Mouse (Mus musculus) liver, adult 2 months (tissue): ENCODE results near the gene Pcp4l1. TPM values are rescaled to one million over a fixed set of nuclear protein-coding genes. Genes with fewer than 3 reads are reported as not detected.
A peak's percentile ranks its signal among the peaks of the same experiment; 100 is the strongest.

ENCODE experiments used
- DNase-seq: peaks from one replicate; pipeline ENCODE4 v3.0.0-alpha.2; 2011; ENCODE audit warnings: low read depth, low spot score; ENCODE audit errors: extremely low read depth
- H3K27ac ChIP-seq: fragments of 200-500 bp; replicated peaks from 2 replicates; pipeline ENCODE4 v1.5.1; 2012; ENCODE audit warnings: low read depth, mild to moderate bottlenecking, control low read depth, inconsistent platforms, low read length; ENCODE audit not compliant: insufficient read depth
- H3K27me3 ChIP-seq: fragments of 200-500 bp; 2 replicates; pipeline ENCODE4 v1.6.1; 2012; ENCODE audit warnings: mild to moderate bottlenecking, moderate library complexity, low read length, inconsistent platforms; ENCODE audit not compliant: control insufficient read depth, insufficient read depth
- H3K36me3 ChIP-seq: fragments of 200-500 bp; 2 replicates; pipeline ENCODE4 v1.6.1; 2012; ENCODE audit warnings: low read length, inconsistent platforms; ENCODE audit not compliant: control insufficient read depth, insufficient read depth
- H3K4me1 ChIP-seq: fragments of 200-500 bp; 2 replicates; pipeline ENCODE4 v1.6.1; 2011; ENCODE audit warnings: low read length; ENCODE audit not compliant: control insufficient read depth, insufficient read depth
- H3K4me3 ChIP-seq: fragments of 200-500 bp; 2 replicates; pipeline ENCODE4 v1.5.1; 2011; ENCODE audit warnings: low read depth, mild to moderate bottlenecking, control low read depth, low read length, moderate library complexity; ENCODE audit not compliant: insufficient read depth
- H3K79me2 ChIP-seq: fragments of 200-500 bp; 2 replicates; pipeline ENCODE4 v1.6.1; 2012; ENCODE audit warnings: inconsistent platforms, mild to moderate bottlenecking, low read length, moderate library complexity; ENCODE audit not compliant: control insufficient read depth, insufficient read depth
- H3K9ac ChIP-seq: fragments of 200-500 bp; 2 replicates; pipeline ENCODE4 v1.6.1; 2012; ENCODE audit warnings: low read depth, mild to moderate bottlenecking, control low read depth, inconsistent platforms, low read length
- CTCF ChIP-seq: fragments of 200-500 bp; IDR thresholded peaks from 2 replicates; pipeline ENCODE4 v1.5.1; 2011; ENCODE audit warnings: low read depth, low read length, control low read depth
- POLR2A ChIP-seq: fragments of 200-500 bp; IDR thresholded peaks from 2 replicates; pipeline ENCODE4 v1.6.1; 2011; ENCODE audit warnings: low read length, control low read depth; ENCODE audit not compliant: insufficient read depth; ENCODE audit errors: extremely low read depth
- WGBS: fragments of 180-500 bp; shearing (Covaris S2); methylation state at CpG from one replicate; pipeline ENCODE4 v1.1.7; 2018; 5-methylcytosine and 5-hydroxymethylcytosine counted together
- polyA plus RNA-seq: library from polyadenylated mRNA; depleted of rRNA; stranded (reverse); fragments of >200 nt; gene quantifications from 2 replicates; pipeline ENCODE4 v1.2.3, GENCODE M21; 2012
- total RNA-seq: library from RNA; depleted of rRNA; stranded (reverse); fragments of >200 nt; gene quantifications from 2 replicates; pipeline ENCODE4 v1.2.3, GENCODE M21; 2014

Pcp4l1 gene
- total and polyA plus RNA-seq, 2 experiments = 10.0 to 10.5 TPM

- no peaks in the 10 kb centered on the region for H3K27me3 ChIP-seq
- peak; percentile 98 for DNase-seq
- H3K27ac ChIP-seq = peak overlapping the region; percentile 83
- 26% methylated on average over 12 of the region's 12 CpGs for WGBS
- no peaks in the 10 kb centered on the region for H3K36me3 ChIP-seq
- TF ChIP-seq CTCF (no peak), POLR2A (no peak)
- H3K4me3 ChIP-seq = no peak overlapping the region
- H3K4me1 ChIP-seq = peaks cover 15% of the 10 kb centered on the region
- no peaks in the 10 kb centered on the region for H3K79me2 ChIP-seq
- H3K9ac ChIP-seq = peak overlapping the region; percentile 27
Observed at GRCm38 (mm10) chr1:171168906-171169305, 27.2 kb downstream of the Pcp4l1 start.

GRCm38 (mm10) chr1:171165629-171166345, 30.3 kb downstream of the Pcp4l1 start:
- no peaks in the 10 kb centered on the region for H3K27me3 ChIP-seq
- H3K4me1 ChIP-seq = peaks cover 15% of the 10 kb centered on the region
- TF ChIP-seq POLR2A (no peak), CTCF (no peak)
- no peaks in the 10 kb centered on the region for H3K36me3 ChIP-seq
- 84% methylated on average over 5 of the region's 5 CpGs for WGBS
- H3K4me3 ChIP-seq = no peak overlapping the region
- no peak for DNase-seq
- H3K9ac ChIP-seq = no peak overlapping the region
- no peak overlapping the region for H3K27ac ChIP-seq
- H3K79me2 ChIP-seq = no peaks in the 10 kb centered on the region

- Histone ChIP-seq H3K4me3 (no peak overlapping the region), H3K36me3 (no peaks in the 10 kb centered on the region), H3K27ac (no peak overlapping the region), H3K9ac (peak overlapping the region; percentile 48; the same call in 1 of the 2 replicates), H3K79me2 (no peaks in the 10 kb centered on the region), H3K4me1 (peaks cover 13% of the 10 kb centered on the region), H3K27me3 (no peaks in the 10 kb centered on the region)
- TF ChIP-seq CTCF (no peak), POLR2A (no peak)
- peak; percentile 68 for DNase-seq
- WGBS = 34% methylated on average over 3 of the region's 3 CpGs
Observed at GRCm38 (mm10) chr1:171164258-171164657, 31.8 kb downstream of the Pcp4l1 start.

- TF ChIP-seq POLR2A = no peak
- TF ChIP-seq CTCF = no peak
- no peak overlapping the region for H3K27ac ChIP-seq
Observed at GRCm38 (mm10) chr1:171162526-171162925, 33.5 kb downstream of the Pcp4l1 start.

GRCm38 (mm10) chr1:171159485-171159975, 36.5 kb downstream of the Pcp4l1 start:
- peak; percentile 27 for DNase-seq
- TF ChIP-seq CTCF (peak; percentile 74), POLR2A (no peak)
- H3K79me2 ChIP-seq = no peaks in the 10 kb centered on the region
- H3K36me3 ChIP-seq = no peaks in the 10 kb centered on the region
- H3K27me3 ChIP-seq = no peaks in the 10 kb centered on the region
- H3K4me1 ChIP-seq = peaks cover 2% of the 10 kb centered on the region
- 9% methylated on average over 15 of the region's 15 CpGs for WGBS
- H3K9ac ChIP-seq = peak overlapping the region; percentile 48
- H3K27ac ChIP-seq = no peak overlapping the region
- H3K4me3 ChIP-seq = no peak overlapping the region

More at GRCm38 (mm10) chr1:171162526-171162925, 33.5 kb downstream of the Pcp4l1 start:
- no peak overlapping the region for H3K9ac ChIP-seq
- peaks cover 3% of the 10 kb centered on the region for H3K4me1 ChIP-seq
- H3K27me3 ChIP-seq = no peaks in the 10 kb centered on the region
- H3K79me2 ChIP-seq = no peaks in the 10 kb centered on the region
- no peak overlapping the region for H3K4me3 ChIP-seq
- no peak for DNase-seq
- no peaks in the 10 kb centered on the region for H3K36me3 ChIP-seq
- 74% methylated on average over 3 of the region's 3 CpGs for WGBS

GRCm38 (mm10) chr1:171157965-171158364, 38.1 kb downstream of the Pcp4l1 start:
- no peak for DNase-seq
- H3K9ac ChIP-seq = no peak overlapping the region
- no peaks in the 10 kb centered on the region for H3K27me3 ChIP-seq
- TF ChIP-seq POLR2A (no peak), CTCF (no peak)
- no peak overlapping the region for H3K4me3 ChIP-seq
- no peaks in the 10 kb centered on the region for H3K79me2 ChIP-seq
- H3K27ac ChIP-seq = no peak overlapping the region
- no peaks in the 10 kb centered on the region for H3K4me1 ChIP-seq
- no peaks in the 10 kb centered on the region for H3K36me3 ChIP-seq
